In the genomic region with DNA sequence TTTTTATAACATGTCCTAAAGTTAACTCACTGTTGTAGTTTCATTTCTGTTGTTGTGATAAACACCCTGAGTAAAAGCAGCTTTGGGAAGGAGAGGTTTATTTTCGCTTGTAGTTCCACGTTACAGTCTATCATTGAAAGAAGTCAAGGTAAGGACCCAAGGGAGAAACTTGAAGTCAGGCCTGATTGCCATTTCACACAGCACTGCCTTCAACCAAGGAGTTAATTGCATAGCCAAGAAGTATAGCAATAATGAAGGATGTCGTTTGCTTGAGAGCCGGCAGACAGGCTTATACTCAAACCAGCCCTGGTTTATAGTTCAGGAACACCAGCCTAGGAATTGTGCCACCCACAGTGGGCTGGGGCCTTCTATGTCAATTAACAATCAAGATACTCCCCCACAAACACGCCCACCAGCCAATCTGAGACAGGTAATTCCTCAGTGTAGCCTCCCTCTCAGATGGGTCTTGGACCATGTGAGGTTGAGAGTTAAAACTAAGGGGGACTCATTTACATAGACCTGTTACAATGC, we compare ENCODE assay signal across 17 mouse cellular contexts.
"Had no signal": no experiment of that assay in that cellular context is flagged by ENCODE, and none has a peak within 500 bp of the region (broad histone marks: within the 10 kb centered on the region; RNA-seq: fewer than 3 reads in every experiment).

No protein-coding gene starts in this region.

- H3K4me3 ChIP-seq: layer of hippocampus, adult 2 months; left cerebral cortex, adult 2 months; lung, embryonic 15.5 days had no signal

- H3K4me2 ChIP-seq: liver, embryonic 11.5 days; lung, embryonic 15.5 days; midbrain, embryonic 11.5 days had no signal

- H3K9me3 ChIP-seq: lung, embryonic 15.5 days had no signal

- DNase-seq: kidney, adult 2 months; kidney, postnatal 25 days; layer of hippocampus, adult 9-11 months; layer of hippocampus, postnatal 36 days; lung, adult 18-20 months; lung, postnatal 10 days; lung, postnatal 36 days; midbrain, embryonic 14.5 days; thymus, adult 18-20 months; thymus, postnatal 36 days had no signal

- H3K27me3 ChIP-seq: lung, embryonic 15.5 days had no signal

- H3K9ac ChIP-seq: liver, embryonic 14.5 days; lung, embryonic 15.5 days had no signal

- H3K36me3 ChIP-seq: lung, embryonic 15.5 days had no signal

- H3K4me1 ChIP-seq: lung, embryonic 15.5 days had no signal

- H3K27ac ChIP-seq: kidney, postnatal 0 days; layer of hippocampus, adult 2 months; left cerebral cortex, adult 2 months; liver, embryonic 14.5 days; lung, embryonic 15.5 days had no signal
